Mouse (Mus musculus): Measurements from ENCODE around the gene Eno3. TPM values are rescaled to one million over a fixed set of nuclear protein-coding genes. Genes with fewer than 3 reads are reported as not detected.

The Eno3 gene
- polyA plus RNA-seq, 1 experiment: 75.8 TPM

DNA sequence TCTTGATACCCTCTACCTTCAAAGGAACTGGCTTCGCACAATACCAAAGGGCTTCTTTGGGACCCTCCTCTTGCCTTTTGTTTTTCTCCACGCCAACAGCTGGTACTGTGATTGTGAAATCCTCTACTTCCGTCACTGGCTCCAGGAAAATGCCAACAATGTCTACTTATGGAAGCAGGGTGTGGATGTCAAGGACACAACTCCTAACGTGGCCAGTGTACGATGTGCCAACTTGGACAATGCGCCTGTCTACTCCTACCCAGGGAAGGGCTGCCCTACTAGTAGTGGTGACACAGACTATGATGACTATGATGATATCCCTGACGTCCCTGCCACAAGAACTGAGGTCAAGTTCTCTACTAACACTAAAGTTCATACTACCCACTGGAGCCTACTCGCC lies 17.0 kb upstream of the Eno3 start:
- Histone ChIP-seq H3K36me3 (ENCODE audit: control insufficient read depth, insufficient read depth, low read length) (no peaks in the 10 kb centered on the region), H3K4me3 (ENCODE audit: control insufficient read depth, insufficient read depth, low read length) (no peak overlapping the region), H3K27me3 (ENCODE audit: control insufficient read depth, insufficient read depth, low read length) (no peaks in the 10 kb centered on the region), H3K27ac (ENCODE audit: control insufficient read depth, insufficient read depth, low read length) (no peak overlapping the region), H3K4me1 (replicated peaks; ENCODE audit: control insufficient read depth, insufficient read depth, low read length) (no peaks in the 10 kb centered on the region)
- TF ChIP-seq CTCF (IDR thresholded peaks at IDR 0.05; ENCODE audit: borderline replicate concordance, control insufficient read depth, extremely low read depth, insufficient read depth, low read length, poor library complexity): no peak
- TF ChIP-seq POLR2A (IDR thresholded peaks at IDR 0.05; ENCODE audit: control insufficient read depth, extremely low read depth, insufficient read depth, low read length, poor library complexity): no peak
- DNase-seq: no peak
- 95% methylated on average over 8 of the region's 8 CpGs for WGBS

DNA sequence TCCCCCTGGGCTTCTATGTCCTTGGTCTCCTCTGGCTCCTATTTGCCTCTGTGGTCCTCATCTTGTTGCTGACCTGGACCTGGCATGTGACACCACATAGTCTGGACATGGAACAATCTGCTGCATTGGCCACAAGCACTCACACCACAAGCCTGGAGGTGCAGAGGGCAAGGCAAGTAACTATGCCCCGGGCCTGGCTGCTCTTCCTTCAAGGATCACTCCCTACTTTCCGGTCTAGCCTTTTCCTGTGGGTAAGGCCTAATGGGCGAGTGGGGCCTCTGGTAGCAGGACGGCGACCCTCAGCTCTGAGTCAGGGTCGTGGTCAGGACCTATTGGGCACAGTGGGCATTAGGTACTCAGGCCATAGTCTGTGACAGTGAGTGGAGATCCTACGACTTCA lies 15.8 kb upstream of the Eno3 start:
- no peaks in the 10 kb centered on the region for H3K27me3 ChIP-seq (ENCODE audit: control insufficient read depth, insufficient read depth, low read length)
- no peak for DNase-seq
- 89% methylated on average over 7 of the region's 7 CpGs for WGBS
- no peaks in the 10 kb centered on the region for H3K36me3 ChIP-seq (ENCODE audit: control insufficient read depth, insufficient read depth, low read length)
- H3K4me1 ChIP-seq (replicated peaks; ENCODE audit: control insufficient read depth, insufficient read depth, low read length): peaks cover 12% of the 10 kb centered on the region
- TF ChIP-seq POLR2A (IDR thresholded peaks at IDR 0.05; ENCODE audit: control insufficient read depth, extremely low read depth, insufficient read depth, low read length, poor library complexity) (no peak), CTCF (IDR thresholded peaks at IDR 0.05; ENCODE audit: borderline replicate concordance, control insufficient read depth, extremely low read depth, insufficient read depth, low read length, poor library complexity) (no peak)
- H3K4me3 ChIP-seq (ENCODE audit: control insufficient read depth, insufficient read depth, low read length): no peak overlapping the region
- H3K27ac ChIP-seq (ENCODE audit: control insufficient read depth, insufficient read depth, low read length): no peak overlapping the region

DNA sequence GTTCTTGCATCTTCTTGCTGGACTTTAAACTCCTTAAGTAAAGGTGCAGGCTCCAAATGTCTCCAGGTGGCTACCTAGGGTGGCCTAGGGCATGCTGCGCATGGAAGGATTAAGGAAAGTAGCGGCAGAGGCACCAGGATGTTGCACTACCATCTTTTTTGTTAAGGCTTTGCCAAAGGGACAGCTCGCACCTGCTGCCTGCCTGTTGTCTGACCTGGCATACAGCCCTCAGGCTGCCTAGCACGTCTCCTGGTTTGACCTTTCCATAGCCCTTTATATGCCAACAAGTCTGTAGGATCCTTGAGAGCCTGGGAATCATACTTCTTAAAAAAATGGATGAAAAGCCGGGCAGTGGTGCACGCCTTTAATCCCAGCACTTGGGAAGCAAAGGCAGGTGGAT lies 14.0 kb upstream of the Eno3 start:
- no peak for TF ChIP-seq POLR2A (IDR thresholded peaks at IDR 0.05; ENCODE audit: control insufficient read depth, extremely low read depth, insufficient read depth, low read length, poor library complexity)
- TF ChIP-seq CTCF (IDR thresholded peaks at IDR 0.05; ENCODE audit: borderline replicate concordance, control insufficient read depth, extremely low read depth, insufficient read depth, low read length, poor library complexity): no peak
- Histone ChIP-seq H3K36me3 (ENCODE audit: control insufficient read depth, insufficient read depth, low read length) (no peaks in the 10 kb centered on the region), H3K27me3 (ENCODE audit: control insufficient read depth, insufficient read depth, low read length) (no peaks in the 10 kb centered on the region), H3K4me3 (ENCODE audit: control insufficient read depth, insufficient read depth, low read length) (no peak overlapping the region), H3K4me1 (replicated peaks; ENCODE audit: control insufficient read depth, insufficient read depth, low read length) (peaks cover 15% of the 10 kb centered on the region), H3K27ac (ENCODE audit: control insufficient read depth, insufficient read depth, low read length) (no peak overlapping the region)
- no peak for DNase-seq
- WGBS: 99% methylated on average over 6 of the region's 6 CpGs

DNA sequence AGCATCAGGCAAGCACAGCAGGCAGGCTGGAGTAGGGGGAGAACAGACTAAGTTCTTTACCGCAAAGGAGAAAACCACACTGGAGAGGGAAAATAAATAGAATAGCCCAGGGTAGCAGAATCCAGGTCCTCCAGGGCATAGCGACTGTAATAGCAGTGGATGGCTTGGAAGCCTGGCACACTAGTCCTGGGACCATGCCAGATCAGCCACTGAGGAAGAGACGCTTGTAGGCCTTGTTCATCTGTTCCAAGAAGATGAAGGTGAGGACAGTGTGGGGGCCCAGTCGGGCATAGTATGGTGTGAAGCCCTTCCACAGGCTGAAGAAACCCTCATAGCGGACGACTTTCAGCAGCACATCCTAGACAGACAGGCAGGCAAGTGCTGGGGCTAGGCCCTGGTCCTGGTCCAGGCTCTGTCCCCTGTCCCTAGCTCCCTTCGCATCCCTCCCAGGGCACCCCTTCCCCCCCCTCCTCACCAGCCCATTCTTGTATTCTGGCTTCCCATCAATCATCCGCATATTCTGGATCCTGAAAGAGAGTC lies 12.4 kb upstream of the Eno3 start:
- no peak overlapping the region for H3K27ac ChIP-seq (ENCODE audit: control insufficient read depth, insufficient read depth, low read length)
- peaks cover 10% of the 10 kb centered on the region for H3K36me3 ChIP-seq (ENCODE audit: control insufficient read depth, insufficient read depth, low read length)
- no peak overlapping the region for H3K4me3 ChIP-seq (ENCODE audit: control insufficient read depth, insufficient read depth, low read length)
- WGBS: 96% methylated on average over 8 of the region's 8 CpGs
- peaks cover 22% of the 10 kb centered on the region for H3K4me1 ChIP-seq (replicated peaks; ENCODE audit: control insufficient read depth, insufficient read depth, low read length)
- H3K27me3 ChIP-seq (ENCODE audit: control insufficient read depth, insufficient read depth, low read length): no peaks in the 10 kb centered on the region
- no peak for DNase-seq
- TF ChIP-seq POLR2A (IDR thresholded peaks at IDR 0.05; ENCODE audit: control insufficient read depth, extremely low read depth, insufficient read depth, low read length, poor library complexity): no peak
- TF ChIP-seq CTCF (IDR thresholded peaks at IDR 0.05; ENCODE audit: borderline replicate concordance, control insufficient read depth, extremely low read depth, insufficient read depth, low read length, poor library complexity): no peak

DNA sequence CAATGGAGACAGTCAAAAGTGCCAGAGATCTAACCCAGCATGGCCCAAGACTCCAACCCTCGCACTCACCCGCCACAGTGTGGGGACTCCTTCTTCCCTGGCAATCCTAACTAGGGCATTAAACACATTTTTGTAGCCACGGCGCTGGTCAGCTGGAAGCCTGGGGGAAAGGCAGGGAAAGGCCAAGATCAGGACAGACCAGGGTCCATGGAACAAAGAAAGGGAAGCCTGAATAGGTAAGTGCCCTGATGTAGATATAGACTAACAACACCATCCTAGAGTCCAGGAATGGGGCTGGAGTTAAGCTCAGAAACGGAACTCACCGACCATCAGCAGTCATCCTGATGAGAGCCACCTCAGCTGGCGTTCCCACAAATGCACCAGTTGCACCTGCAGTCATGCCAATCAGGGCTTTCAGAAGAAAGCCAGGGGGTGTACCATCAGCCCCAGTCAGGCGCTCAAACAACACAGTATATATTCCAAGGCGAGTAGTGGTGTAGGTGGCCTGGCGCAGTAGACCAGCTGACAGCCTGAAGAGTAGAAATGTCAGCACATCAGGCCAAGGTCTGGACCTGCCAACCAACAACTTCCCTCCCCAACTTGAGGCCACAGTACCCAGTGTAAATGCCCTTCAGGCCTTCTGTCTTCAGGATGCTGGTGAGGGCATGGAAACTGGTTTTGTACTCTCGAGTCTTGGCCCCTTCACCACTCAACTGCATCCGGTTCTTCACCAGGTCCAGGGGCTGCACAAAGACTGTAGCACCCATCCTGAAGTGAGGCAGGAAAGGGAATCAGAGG lies 11.3 kb upstream of the Eno3 start:
- Histone ChIP-seq H3K27me3 (ENCODE audit: control insufficient read depth, insufficient read depth, low read length) (no peaks in the 10 kb centered on the region), H3K4me1 (replicated peaks; ENCODE audit: control insufficient read depth, insufficient read depth, low read length) (peaks cover 30% of the 10 kb centered on the region), H3K4me3 (ENCODE audit: control insufficient read depth, insufficient read depth, low read length) (peak overlapping the region; percentile 64), H3K27ac (ENCODE audit: control insufficient read depth, insufficient read depth, low read length) (no peak overlapping the region), H3K36me3 (ENCODE audit: control insufficient read depth, insufficient read depth, low read length) (peaks cover 19% of the 10 kb centered on the region)
- TF ChIP-seq POLR2A (IDR thresholded peaks at IDR 0.05; ENCODE audit: control insufficient read depth, extremely low read depth, insufficient read depth, low read length, poor library complexity): no peak
- TF ChIP-seq CTCF (IDR thresholded peaks at IDR 0.05; ENCODE audit: borderline replicate concordance, control insufficient read depth, extremely low read depth, insufficient read depth, low read length, poor library complexity): no peak
- peak; percentile 7 for DNase-seq
- WGBS: 82% methylated on average over 12 of the region's 12 CpGs

DNA sequence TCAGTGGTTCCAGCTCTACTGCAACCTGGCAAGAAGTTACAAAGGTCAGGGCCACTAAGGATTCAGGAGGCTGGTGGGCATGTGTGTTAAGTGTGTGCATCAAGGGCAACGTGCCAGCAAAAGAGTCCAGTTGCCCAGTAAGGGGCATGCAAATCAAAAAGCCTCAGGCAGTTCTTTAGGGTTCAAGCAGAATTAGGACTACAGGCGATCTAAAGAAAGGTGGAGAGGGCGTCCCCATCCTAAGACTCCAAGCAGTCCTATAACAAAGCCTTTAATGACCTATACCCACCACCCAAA lies 10.8 kb upstream of the Eno3 start:
- peaks cover 35% of the 10 kb centered on the region for H3K4me1 ChIP-seq (replicated peaks; ENCODE audit: control insufficient read depth, insufficient read depth, low read length)
- DNase-seq: peak; percentile 13

More for the DNA sequence above, 10.8 kb upstream of the Eno3 start:
- no peak for TF ChIP-seq CTCF (IDR thresholded peaks at IDR 0.05; ENCODE audit: borderline replicate concordance, control insufficient read depth, extremely low read depth, insufficient read depth, low read length, poor library complexity)
- TF ChIP-seq POLR2A (IDR thresholded peaks at IDR 0.05; ENCODE audit: control insufficient read depth, extremely low read depth, insufficient read depth, low read length, poor library complexity): no peak
- 21% methylated on average over 3 of the region's 3 CpGs for WGBS
- Histone ChIP-seq H3K27ac (ENCODE audit: control insufficient read depth, insufficient read depth, low read length) (peak overlapping the region; percentile 44), H3K4me3 (ENCODE audit: control insufficient read depth, insufficient read depth, low read length) (peak overlapping the region; percentile 64), H3K36me3 (ENCODE audit: control insufficient read depth, insufficient read depth, low read length) (peaks cover 25% of the 10 kb centered on the region), H3K27me3 (ENCODE audit: control insufficient read depth, insufficient read depth, low read length) (no peaks in the 10 kb centered on the region)

All from thymus, adult 2 months (tissue).